Mouse (Mus musculus): ENCODE measurements around the gene Tox2.

Gene Tox2

DNA sequence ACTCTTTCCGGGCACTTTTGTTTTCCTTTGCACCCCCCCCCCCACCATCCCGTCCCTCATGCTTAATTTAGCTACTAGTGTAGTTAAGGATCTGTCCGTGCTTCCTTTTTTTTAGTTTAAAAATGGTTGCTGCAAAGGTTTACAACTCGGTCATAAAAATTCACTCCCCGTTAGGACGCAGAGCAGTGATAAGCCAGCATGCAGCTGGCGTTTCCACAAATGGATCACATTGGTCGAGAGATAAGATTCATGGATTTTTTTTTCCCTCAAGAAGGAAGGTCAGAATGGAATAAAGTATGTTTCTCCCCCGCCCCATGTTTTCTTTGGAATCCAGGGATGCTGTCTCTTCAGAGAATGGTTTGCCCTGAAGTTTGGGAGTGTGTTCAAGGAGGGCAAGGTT lies 82.4 kb downstream of the Tox2 start:
- in situ Hi-C loops (cut with MboI; ENCODE audit: low pct_unique_long_range_greater_than_20kb in 1 of 2, low sequenced_read_pairs in 2 of 2, unreplicated experiment in 1 of 2), result no loop called here

- in situ Hi-C loops (cut with MboI; ENCODE audit: low pct_unique_long_range_greater_than_20kb in 1 of 2, low sequenced_read_pairs in 2 of 2, unreplicated experiment in 1 of 2), result no loop called here
Observed at GRCm38 (mm10) chr2:163285762-163286161, 82.8 kb downstream of the Tox2 start.

- in situ Hi-C loops (cut with MboI; ENCODE audit: low pct_unique_long_range_greater_than_20kb in 1 of 2, low sequenced_read_pairs in 2 of 2, unreplicated experiment in 1 of 2), result no loop called here
Observed at GRCm38 (mm10) chr2:163288881-163289379, 86.0 kb downstream of the Tox2 start.

DNA sequence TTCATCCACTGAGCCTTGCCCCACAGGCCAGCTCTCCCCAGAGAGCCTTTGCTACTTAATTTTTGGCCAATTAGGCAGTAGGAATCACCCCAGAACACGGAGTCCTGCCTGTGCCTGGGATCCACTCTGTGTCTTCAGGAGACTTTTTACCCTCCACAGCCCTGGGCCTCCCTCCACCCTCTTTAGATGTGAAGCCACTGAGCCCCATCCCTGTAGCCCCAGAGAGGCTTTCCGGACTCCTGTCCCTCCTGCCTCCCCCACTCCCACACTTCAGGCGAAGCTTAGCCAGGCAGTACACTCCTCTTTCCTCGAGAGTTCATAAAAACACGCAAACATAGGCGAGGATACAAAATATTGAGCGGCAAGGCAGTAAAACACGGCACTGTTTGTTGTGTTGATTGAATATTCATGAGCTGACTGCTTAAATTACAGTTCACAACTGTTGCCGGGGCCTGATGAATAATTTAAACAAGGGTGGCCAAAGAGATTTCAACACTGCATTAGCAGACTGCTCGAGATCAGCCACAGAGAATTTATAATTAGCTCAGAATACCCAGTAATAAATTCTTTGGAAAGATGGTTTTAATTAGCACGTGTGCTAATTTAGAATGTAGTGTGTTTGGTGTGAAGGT lies 94.2 kb downstream of the Tox2 start:
- in situ Hi-C loops (cut with MboI; ENCODE audit: low pct_unique_long_range_greater_than_20kb in 1 of 2, low sequenced_read_pairs in 2 of 2, unreplicated experiment in 1 of 2), result no loop called here

- in situ Hi-C loops (cut with MboI; ENCODE audit: low pct_unique_long_range_greater_than_20kb in 1 of 2, low sequenced_read_pairs in 2 of 2, unreplicated experiment in 1 of 2), result no loop called here
Observed at GRCm38 (mm10) chr2:163300069-163301060, 97.4 kb downstream of the Tox2 start.

- in situ Hi-C loops (cut with MboI; ENCODE audit: low pct_unique_long_range_greater_than_20kb in 1 of 2, low sequenced_read_pairs in 2 of 2, unreplicated experiment in 1 of 2), result no loop called here
Observed at GRCm38 (mm10) chr2:163301641-163302040, 98.7 kb downstream of the Tox2 start.

GRCm38 (mm10) chr2:163303037-163303436 lies 100.1 kb downstream of the Tox2 start:
- in situ Hi-C loops (cut with MboI; ENCODE audit: low pct_unique_long_range_greater_than_20kb in 1 of 2, low sequenced_read_pairs in 2 of 2, unreplicated experiment in 1 of 2), result no loop called here

- in situ Hi-C loops (cut with MboI; ENCODE audit: low pct_unique_long_range_greater_than_20kb in 1 of 2, low sequenced_read_pairs in 2 of 2, unreplicated experiment in 1 of 2), result no loop called here
Observed at GRCm38 (mm10) chr2:163309376-163309775, 106.5 kb downstream of the Tox2 start.

DNA sequence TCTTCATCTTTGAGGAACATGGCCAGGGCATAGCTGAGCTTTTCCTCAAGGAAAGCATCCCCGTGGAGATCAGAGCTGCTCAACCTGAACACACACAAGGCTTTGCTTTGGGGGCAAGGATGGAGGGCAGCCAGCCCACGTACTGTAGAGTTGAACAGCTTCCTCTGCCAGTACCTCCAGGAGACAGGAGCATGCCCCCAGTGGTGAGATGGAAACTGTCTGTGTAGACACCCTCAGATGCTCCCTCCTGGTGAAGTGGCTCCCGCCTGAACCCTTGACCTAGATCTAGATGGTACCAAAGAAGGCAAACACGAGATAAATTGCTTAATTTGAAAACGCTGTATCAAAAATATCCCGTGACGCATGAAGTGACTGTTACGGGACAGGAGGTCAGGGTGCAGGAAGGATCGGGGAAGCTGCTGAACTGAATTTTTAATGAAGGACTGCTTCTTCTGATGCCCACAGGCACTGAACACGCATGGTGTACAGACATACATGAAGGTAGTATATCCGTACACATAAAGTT lies 107.3 kb downstream of the Tox2 start:
- in situ Hi-C loops (cut with MboI; ENCODE audit: low pct_unique_long_range_greater_than_20kb in 1 of 2, low sequenced_read_pairs in 2 of 2, unreplicated experiment in 1 of 2), result no loop called here

- in situ Hi-C loops (cut with MboI; ENCODE audit: low pct_unique_long_range_greater_than_20kb in 1 of 2, low sequenced_read_pairs in 2 of 2, unreplicated experiment in 1 of 2), result no loop called here
Observed at GRCm38 (mm10) chr2:163317281-163317680, 114.4 kb downstream of the Tox2 start.

DNA sequence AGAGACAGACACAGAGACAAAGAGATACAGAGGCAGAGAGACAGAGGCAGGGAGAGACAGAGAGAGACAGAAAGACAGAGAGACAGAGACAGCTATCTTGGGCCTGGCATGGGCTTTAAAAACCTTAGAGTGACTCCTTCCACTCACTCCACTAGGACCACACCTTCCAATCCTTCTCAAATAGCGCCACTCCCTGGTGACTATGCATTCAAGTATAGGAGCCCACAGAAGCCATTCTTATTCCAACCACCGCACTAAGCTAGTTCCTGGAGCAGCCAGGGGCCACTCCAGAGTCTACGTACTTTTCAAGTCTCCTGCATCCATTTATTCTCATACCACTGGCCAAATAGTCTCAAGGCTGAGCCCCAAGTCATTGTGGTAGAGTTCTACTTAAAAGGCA lies 115.9 kb downstream of the Tox2 start:
- in situ Hi-C loops (cut with MboI; ENCODE audit: low pct_unique_long_range_greater_than_20kb in 1 of 2, low sequenced_read_pairs in 2 of 2, unreplicated experiment in 1 of 2), result no loop called here

GRCm38 (mm10) chr2:163323163-163323562 lies 120.2 kb downstream of the Tox2 start:
- in situ Hi-C loops (cut with MboI; ENCODE audit: low pct_unique_long_range_greater_than_20kb in 1 of 2, low sequenced_read_pairs in 2 of 2, unreplicated experiment in 1 of 2), result no loop called here

DNA sequence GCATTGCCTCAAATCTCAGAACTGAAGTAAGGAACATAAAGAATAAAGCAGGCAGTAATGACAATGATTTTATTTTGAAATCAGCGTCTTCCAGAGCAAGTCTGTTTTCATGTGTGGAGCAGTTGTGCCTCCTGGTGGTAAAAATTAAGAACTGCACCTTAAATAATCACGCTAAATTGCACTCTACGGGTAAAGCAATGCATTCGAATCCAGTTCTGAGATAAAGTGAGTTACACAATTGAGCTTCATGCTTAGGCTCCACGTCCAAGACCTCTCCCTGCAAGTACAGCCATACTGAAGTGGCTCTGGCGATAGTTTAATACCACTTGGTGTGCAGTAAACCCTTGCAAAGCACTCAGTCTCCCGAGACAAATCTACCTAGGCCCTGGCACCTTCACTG lies 127.8 kb downstream of the Tox2 start:
- in situ Hi-C loops (cut with MboI; ENCODE audit: low pct_unique_long_range_greater_than_20kb in 1 of 2, low sequenced_read_pairs in 2 of 2, unreplicated experiment in 1 of 2), result loop anchor here (5.0 to 25.0 kb wide), 6 partner anchors 118 to 368 kb away; partner anchors contain the start of genes Sgk2 (in 1 of the 2) and Tox2 (in 1 of the 2)

GRCm38 (mm10) chr2:163331423-163331822 lies 128.5 kb downstream of the Tox2 start:
- in situ Hi-C loops (cut with MboI; ENCODE audit: low pct_unique_long_range_greater_than_20kb in 1 of 2, low sequenced_read_pairs in 2 of 2, unreplicated experiment in 1 of 2), result loop anchor here (5.0 to 25.0 kb wide), 6 partner anchors 119 to 369 kb away; partner anchors contain the start of genes Sgk2 (in 1 of the 2) and Tox2 (in 1 of the 2)

DNA sequence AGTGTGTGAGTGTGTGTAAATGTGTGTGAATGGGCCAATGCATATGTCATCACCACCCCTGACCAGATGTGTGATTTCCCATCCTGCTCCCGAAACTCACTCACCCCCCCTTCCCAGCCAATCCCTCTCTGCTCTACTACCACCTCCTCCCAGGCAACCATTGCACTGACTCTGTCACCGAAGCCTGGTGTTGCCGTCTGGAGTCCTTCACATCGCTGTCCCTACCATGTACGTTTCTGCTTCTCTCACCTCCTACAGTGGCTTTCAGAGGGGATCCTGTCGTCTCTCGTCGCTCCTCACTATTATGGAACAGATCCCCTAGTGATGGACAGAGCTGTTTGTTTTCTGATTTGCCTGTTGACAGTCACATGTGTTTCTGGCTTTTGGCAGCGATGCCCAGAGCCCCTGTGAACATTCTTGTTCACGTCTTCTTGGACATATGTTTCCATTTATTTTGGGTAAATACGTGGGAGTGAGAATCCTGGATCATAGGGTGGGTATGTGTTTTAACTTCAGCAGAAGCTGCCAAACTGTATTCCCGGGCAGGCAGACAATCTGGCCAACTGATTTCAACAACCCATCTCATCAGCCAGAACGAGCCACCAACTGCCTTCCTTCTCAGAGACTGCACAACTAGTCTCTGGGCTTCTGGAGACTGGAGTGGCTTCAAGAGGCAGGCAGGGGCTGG lies 129.6 kb downstream of the Tox2 start:
- in situ Hi-C loops (cut with MboI; ENCODE audit: low pct_unique_long_range_greater_than_20kb in 1 of 2, low sequenced_read_pairs in 2 of 2, unreplicated experiment in 1 of 2), result loop anchor here (5.0 to 25.0 kb wide), 6 partner anchors 120 to 370 kb away; partner anchors contain the start of genes Sgk2 (in 1 of the 2) and Tox2 (in 1 of the 2)

- in situ Hi-C loops (cut with MboI; ENCODE audit: low pct_unique_long_range_greater_than_20kb in 1 of 2, low sequenced_read_pairs in 2 of 2, unreplicated experiment in 1 of 2), result loop anchor here (5.0 to 25.0 kb wide), 5 partner anchors 57 to 378 kb away; partner anchors contain the start of genes Jph2 (in 1 of the 2), Sgk2 (in 1 of the 2) and Tox2 (in 1 of the 2)
Observed at GRCm38 (mm10) chr2:163340263-163340662, 137.3 kb downstream of the Tox2 start.

DNA sequence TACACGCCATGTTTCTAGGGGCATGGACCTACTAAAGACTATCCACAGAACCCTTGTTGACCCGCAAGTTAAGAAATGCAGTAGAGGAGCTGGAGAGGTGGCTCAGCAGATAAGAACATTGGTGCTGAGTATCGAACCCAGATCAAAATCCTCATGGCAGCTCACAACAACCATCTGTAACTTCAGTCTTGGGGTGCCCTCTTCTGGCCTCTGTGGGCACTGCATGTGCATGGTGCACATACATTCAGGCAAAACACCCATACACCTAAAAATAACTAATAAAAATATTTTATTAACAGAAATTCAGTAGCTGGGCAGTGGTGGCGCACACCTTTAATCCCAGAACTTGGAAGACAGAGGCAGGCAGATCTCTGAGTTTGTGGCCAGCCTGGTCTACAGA lies 140.7 kb downstream of the Tox2 start:
- in situ Hi-C loops (cut with MboI; ENCODE audit: low pct_unique_long_range_greater_than_20kb in 1 of 2, low sequenced_read_pairs in 2 of 2, unreplicated experiment in 1 of 2), result loop anchor here (5.0 to 25.0 kb wide), 5 partner anchors 54 to 381 kb away; partner anchors contain the start of genes Jph2 (in 1 of the 2), Sgk2 (in 1 of the 2) and Tox2 (in 1 of the 2)
